Mouse (Mus musculus): ENCODE measurements at regions not wholly inside any gene's neighbourhood (a gene's known extent, or its start where the extent isn't known, plus 50 kb on each side); places are given as distances from the start of the nearest gene placed in this dataset.

- TF ChIP-seq CTCF (conservative IDR thresholded peaks at IDR 0.05) = peak; percentile 77
- Histone ChIP-seq H3K4me3 (no peak overlapping the region), H3K27ac (no peak overlapping the region)
- DNase-seq (ENCODE audit: low spot score in 2 of 2) = peak in 1 of 2 experiments; percentile 17
Measured at GRCm38 (mm10) chr8:56682564-56682963, 131.7 kb downstream of the Fbxo8 start.

GRCm38 (mm10) chr8:56684352-56684751 is 133.5 kb downstream of the Fbxo8 start:
- no peak overlapping the region for H3K4me3 ChIP-seq
- H3K27ac ChIP-seq = no peak overlapping the region
- no peak for DNase-seq (ENCODE audit: low spot score in 2 of 2)
- TF ChIP-seq CTCF (conservative IDR thresholded peaks at IDR 0.05) = no peak

- DNase-seq (ENCODE audit: low spot score in 2 of 2) = no peak
- Histone ChIP-seq H3K4me3 (no peak overlapping the region), H3K27ac (no peak overlapping the region)
- TF ChIP-seq CTCF (conservative IDR thresholded peaks at IDR 0.05) = no peak
Measured at GRCm38 (mm10) chr8:56695436-56695835, 144.5 kb downstream of the Fbxo8 start.

GRCm38 (mm10) chr8:56700580-56701145 is 149.8 kb downstream of the Fbxo8 start:
- TF ChIP-seq CTCF (conservative IDR thresholded peaks at IDR 0.05) = no peak
- no peak for DNase-seq (ENCODE audit: low spot score in 2 of 2)
- Histone ChIP-seq H3K27ac (no peak overlapping the region), H3K4me3 (no peak overlapping the region)

- H3K27ac ChIP-seq = no peak overlapping the region
- H3K4me3 ChIP-seq = peak overlapping the region; percentile 38
- no peak for DNase-seq (ENCODE audit: low spot score in 2 of 2)
- TF ChIP-seq CTCF (conservative IDR thresholded peaks at IDR 0.05) = no peak
Measured at GRCm38 (mm10) chr8:56706377-56706776, 155.5 kb downstream of the Fbxo8 start.

GRCm38 (mm10) chr8:56706941-56707706 is 156.2 kb downstream of the Fbxo8 start:
- Histone ChIP-seq H3K27ac (no peak overlapping the region), H3K4me3 (peak overlapping the region; percentile 38)
- TF ChIP-seq CTCF (conservative IDR thresholded peaks at IDR 0.05) = no peak
- no peak for DNase-seq (ENCODE audit: low spot score in 2 of 2)

GRCm38 (mm10) chr8:56720001-56720400 is 169.1 kb downstream of the Fbxo8 start:
- no peak for DNase-seq (ENCODE audit: low spot score in 2 of 2)
- Histone ChIP-seq H3K27ac (no peak overlapping the region), H3K4me3 (no peak overlapping the region)
- TF ChIP-seq CTCF (conservative IDR thresholded peaks at IDR 0.05) = no peak

- H3K27ac ChIP-seq = no peak overlapping the region
- no peak overlapping the region for H3K4me3 ChIP-seq
- peak; percentile 37 for TF ChIP-seq CTCF (conservative IDR thresholded peaks at IDR 0.05)
- DNase-seq (ENCODE audit: low spot score in 2 of 2) = no peak
Measured at GRCm38 (mm10) chr8:56722473-56723236, 171.8 kb downstream of the Fbxo8 start.

GRCm38 (mm10) chr8:56724607-56725006 is 173.7 kb downstream of the Fbxo8 start:
- DNase-seq (ENCODE audit: low spot score in 2 of 2) = no peak
- peak; percentile 67 for TF ChIP-seq CTCF (conservative IDR thresholded peaks at IDR 0.05)
- no peak overlapping the region for H3K4me3 ChIP-seq
- no peak overlapping the region for H3K27ac ChIP-seq

GRCm38 (mm10) chr8:56733318-56733717 is 182.4 kb downstream of the Fbxo8 start:
- TF ChIP-seq CTCF (conservative IDR thresholded peaks at IDR 0.05) = no peak
- Histone ChIP-seq H3K4me3 (no peak overlapping the region), H3K27ac (no peak overlapping the region)
- no peak for DNase-seq (ENCODE audit: low spot score in 2 of 2)

GRCm38 (mm10) chr8:56735021-56735420 is 184.1 kb downstream of the Fbxo8 start:
- no peak for DNase-seq (ENCODE audit: low spot score in 2 of 2)
- Histone ChIP-seq H3K27ac (no peak overlapping the region), H3K4me3 (no peak overlapping the region)
- TF ChIP-seq CTCF (conservative IDR thresholded peaks at IDR 0.05) = no peak

- no peak overlapping the region for H3K27ac ChIP-seq
- no peak overlapping the region for H3K4me3 ChIP-seq
- DNase-seq (ENCODE audit: low spot score in 2 of 2) = no peak
- TF ChIP-seq CTCF (conservative IDR thresholded peaks at IDR 0.05) = no peak
Measured at GRCm38 (mm10) chr8:56767034-56767433, 216.1 kb downstream of the Fbxo8 start.

GRCm38 (mm10) chr8:56784441-56784840 is 233.6 kb downstream of the Fbxo8 start:
- no peak for TF ChIP-seq CTCF (conservative IDR thresholded peaks at IDR 0.05)
- no peak overlapping the region for H3K27ac ChIP-seq
- H3K4me3 ChIP-seq = no peak overlapping the region
- no peak for DNase-seq (ENCODE audit: low spot score in 2 of 2)

Data from layer of hippocampus, adult 2 months (tissue).